Mouse (Mus musculus) testis, adult 2 months (tissue): ENCODE measurements around the gene Gatad2b. TPM values are rescaled to one million over a fixed set of nuclear protein-coding genes. Genes with fewer than 3 reads are reported as not detected.
A peak's percentile ranks its signal among the peaks of the same experiment; 100 is the strongest.

Experiments
- H3K27ac ChIP-seq: fragments of 200-500 bp; 2 replicates; pipeline ENCODE4 v1.5.1; 2012; ENCODE audit warnings: low read depth, low read length; ENCODE audit not compliant: control insufficient read depth, insufficient read depth
- H3K27me3 ChIP-seq: fragments of 200-500 bp; 2 replicates; pipeline ENCODE4 v1.6.1; 2012; ENCODE audit warnings: mild to moderate bottlenecking, low read length, moderate library complexity; ENCODE audit not compliant: control insufficient read depth, insufficient read depth
- H3K36me3 ChIP-seq: fragments of 200-500 bp; 2 replicates; pipeline ENCODE4 v1.6.1; 2012; ENCODE audit warnings: mild to moderate bottlenecking, low read length; ENCODE audit not compliant: control insufficient read depth, insufficient read depth
- H3K4me1 ChIP-seq: fragments of 200-500 bp; 2 replicates; pipeline ENCODE4 v1.6.1; 2012; ENCODE audit warnings: low read length; ENCODE audit not compliant: control insufficient read depth, insufficient read depth
- H3K4me3 ChIP-seq: fragments of 200-500 bp; 2 replicates; pipeline ENCODE4 v1.5.1; 2012; ENCODE audit warnings: low read depth, mild to moderate bottlenecking, low read length, moderate library complexity, mixed read lengths; ENCODE audit not compliant: control insufficient read depth
- CTCF ChIP-seq: fragments of 200-500 bp; IDR thresholded peaks from 2 replicates; pipeline ENCODE4 v1.5.1; 2012; ENCODE audit warnings: low read depth, mild to moderate bottlenecking, inconsistent platforms, low read length, moderate library complexity; ENCODE audit not compliant: control insufficient read depth, insufficient read depth, insufficient replicate concordance
- POLR2A ChIP-seq: fragments of 200-500 bp; IDR thresholded peaks from 2 replicates; pipeline ENCODE4 v1.6.1; 2012; ENCODE audit warnings: low read depth, mild to moderate bottlenecking, inconsistent platforms, low read length, moderate library complexity; ENCODE audit not compliant: control insufficient read depth
- polyA plus RNA-seq: library from polyadenylated mRNA; depleted of rRNA; stranded (reverse); fragments of >200 nt; gene quantifications from 2 replicates; pipeline ENCODE4 v1.2.3, GENCODE M21; 2012

The Gatad2b gene
- polyA plus RNA-seq, 1 experiment, result 34.5 TPM

DNA sequence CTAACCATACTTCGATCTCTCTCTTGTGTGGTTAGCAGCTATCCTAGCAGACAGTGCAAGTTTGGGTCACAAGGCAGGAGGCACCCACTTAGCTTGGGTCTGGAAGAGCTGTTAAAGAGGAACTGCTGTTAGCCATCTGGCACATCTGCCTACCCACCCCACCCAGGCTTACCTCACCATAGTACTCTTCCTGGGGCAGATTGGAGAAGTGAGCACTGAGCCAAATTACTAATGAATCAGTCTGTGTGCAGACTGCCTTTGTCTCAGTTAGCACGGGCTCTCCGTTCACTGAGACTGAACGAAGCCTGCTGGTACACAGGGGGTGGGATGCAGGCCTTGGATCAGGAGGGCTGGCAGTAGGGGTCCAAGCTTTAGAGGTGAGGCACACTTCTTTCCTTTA is 90.7 kb downstream of the Gatad2b start:
- no peak overlapping the region for H3K27ac ChIP-seq
- H3K27me3 ChIP-seq, result no peaks in the 10 kb centered on the region
- TF ChIP-seq POLR2A (no peak), CTCF (no peak)
- no peaks in the 10 kb centered on the region for H3K36me3 ChIP-seq
- H3K4me3 ChIP-seq, result no peak overlapping the region
- H3K4me1 ChIP-seq, result peaks cover 10% of the 10 kb centered on the region

DNA sequence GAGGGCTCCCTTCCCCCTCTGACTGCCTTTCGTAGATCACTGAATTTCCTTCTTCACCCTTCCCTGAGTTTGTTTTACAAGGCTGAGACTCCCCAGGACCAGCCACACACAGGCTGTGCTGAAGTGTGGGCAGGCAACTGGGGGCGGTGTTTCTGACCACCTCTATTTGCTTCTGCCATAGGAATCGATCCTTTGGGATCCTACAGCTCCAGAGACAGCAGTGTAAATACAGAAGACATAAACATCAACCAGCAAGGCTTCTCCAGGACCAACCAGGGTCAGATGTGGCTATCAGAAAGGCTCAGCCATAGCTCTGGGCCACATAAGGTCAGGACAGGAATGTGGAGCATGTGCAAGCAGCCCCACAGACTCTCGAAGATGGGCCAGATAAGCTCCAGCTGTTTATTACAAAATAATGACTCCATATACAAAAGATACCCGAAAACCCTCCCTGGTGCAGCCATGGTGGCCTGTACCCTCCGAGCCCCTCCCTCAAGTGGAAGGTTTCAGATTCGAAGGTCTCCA is 91.9 kb downstream of the Gatad2b start:
- H3K27ac ChIP-seq, result no peak overlapping the region
- H3K4me1 ChIP-seq, result peaks cover 16% of the 10 kb centered on the region
- no peaks in the 10 kb centered on the region for H3K36me3 ChIP-seq
- H3K27me3 ChIP-seq, result no peaks in the 10 kb centered on the region
- TF ChIP-seq CTCF, result no peak
- TF ChIP-seq POLR2A, result no peak
- no peak overlapping the region for H3K4me3 ChIP-seq

GRCm38 (mm10) chr3:90386817-90387216 is 93.8 kb downstream of the Gatad2b start:
- Histone ChIP-seq H3K4me3 (no peak overlapping the region), H3K27ac (no peak overlapping the region), H3K36me3 (no peaks in the 10 kb centered on the region), H3K4me1 (peaks cover 19% of the 10 kb centered on the region), H3K27me3 (no peaks in the 10 kb centered on the region)
- TF ChIP-seq CTCF (no peak), POLR2A (no peak)

GRCm38 (mm10) chr3:90387483-90387882 is 94.5 kb downstream of the Gatad2b start:
- peak; percentile 15; the same call in 1 of the 2 replicates for TF ChIP-seq POLR2A
- no peak for TF ChIP-seq CTCF
- peaks cover 19% of the 10 kb centered on the region for H3K4me1 ChIP-seq

DNA sequence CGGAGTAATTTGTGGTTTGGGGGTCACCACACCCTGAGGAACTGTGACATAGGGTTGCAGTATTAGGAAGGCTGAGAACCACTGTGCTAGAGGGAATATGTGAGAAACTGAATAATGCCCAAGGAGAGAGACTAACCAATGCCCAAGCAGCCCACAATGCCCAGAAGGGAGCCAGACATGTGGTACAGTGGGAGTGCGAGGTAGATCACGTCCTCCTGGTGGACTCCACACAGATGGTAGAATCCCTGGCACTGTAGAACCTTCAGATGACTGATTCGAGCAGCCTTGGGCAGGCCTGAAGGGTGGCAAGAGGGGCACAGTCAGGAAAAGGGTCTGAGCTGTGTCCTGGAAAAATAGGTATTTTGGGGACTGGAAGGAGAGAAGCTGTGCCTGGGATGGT is 95.2 kb downstream of the Gatad2b start:
- no peak for TF ChIP-seq CTCF
- no peak for TF ChIP-seq POLR2A
- Histone ChIP-seq H3K4me3 (peak overlapping the region; percentile 3; the same call in 1 of the 2 replicates), H3K27ac (no peak overlapping the region; the same call in 1 of the 2 replicates), H3K36me3 (no peaks in the 10 kb centered on the region), H3K4me1 (peaks cover 19% of the 10 kb centered on the region), H3K27me3 (no peaks in the 10 kb centered on the region)

More at GRCm38 (mm10) chr3:90387483-90387882, 94.5 kb downstream of the Gatad2b start:
- H3K27ac ChIP-seq, result peak overlapping the region; percentile 41; the same call in 1 of the 2 replicates
- no peaks in the 10 kb centered on the region for H3K36me3 ChIP-seq
- no peak overlapping the region for H3K4me3 ChIP-seq
- no peaks in the 10 kb centered on the region for H3K27me3 ChIP-seq

DNA sequence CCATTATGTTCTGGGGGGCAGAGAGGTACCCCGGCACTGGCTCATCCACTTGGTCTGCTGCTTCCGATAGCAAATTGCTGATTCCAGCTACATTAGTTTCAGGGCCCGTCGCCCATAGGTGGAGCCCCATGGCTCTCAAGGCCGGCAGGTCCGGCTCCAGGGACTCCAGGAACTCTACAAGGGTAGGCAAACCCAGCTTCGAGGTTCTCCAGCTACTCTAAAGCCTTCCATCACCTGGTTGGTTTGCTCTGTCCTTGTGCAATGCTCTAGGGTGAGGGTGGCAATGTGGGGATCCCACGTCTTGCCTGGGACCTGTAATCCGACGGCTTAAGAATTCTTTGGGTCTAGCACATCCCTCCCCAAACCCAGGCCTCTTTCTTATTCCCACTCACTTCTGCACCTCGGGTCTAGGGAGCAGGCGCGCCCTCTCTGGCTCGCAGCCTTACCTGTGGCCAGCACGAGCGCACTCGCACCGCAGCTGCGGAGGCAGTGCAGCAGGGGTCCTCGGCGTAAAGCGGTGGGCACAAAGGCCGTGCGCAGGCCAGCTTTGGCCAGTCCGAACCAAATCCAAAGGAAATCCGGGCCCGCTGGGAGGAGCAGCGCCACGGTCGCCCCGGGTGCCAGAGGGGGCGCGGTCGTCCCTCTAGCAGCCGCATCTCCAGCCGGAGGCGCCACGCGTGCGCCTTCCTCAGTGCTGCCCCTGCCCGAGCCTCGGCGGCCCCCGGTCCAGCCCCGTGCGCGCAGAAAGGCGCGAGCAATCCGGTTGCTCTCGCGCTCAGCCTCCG is 95.9 kb downstream of the Gatad2b start:
- H3K4me1 ChIP-seq, result peaks cover 19% of the 10 kb centered on the region
- TF ChIP-seq POLR2A (no peak; the same call in 1 of the 2 replicates), CTCF (0 out of 2 replicates have a peak, but pooled peaks have one; percentile 0)
- peak overlapping the region; percentile 73 for H3K27ac ChIP-seq
- no peaks in the 10 kb centered on the region for H3K36me3 ChIP-seq
- peak overlapping the region; percentile 80 for H3K4me3 ChIP-seq
- no peaks in the 10 kb centered on the region for H3K27me3 ChIP-seq

DNA sequence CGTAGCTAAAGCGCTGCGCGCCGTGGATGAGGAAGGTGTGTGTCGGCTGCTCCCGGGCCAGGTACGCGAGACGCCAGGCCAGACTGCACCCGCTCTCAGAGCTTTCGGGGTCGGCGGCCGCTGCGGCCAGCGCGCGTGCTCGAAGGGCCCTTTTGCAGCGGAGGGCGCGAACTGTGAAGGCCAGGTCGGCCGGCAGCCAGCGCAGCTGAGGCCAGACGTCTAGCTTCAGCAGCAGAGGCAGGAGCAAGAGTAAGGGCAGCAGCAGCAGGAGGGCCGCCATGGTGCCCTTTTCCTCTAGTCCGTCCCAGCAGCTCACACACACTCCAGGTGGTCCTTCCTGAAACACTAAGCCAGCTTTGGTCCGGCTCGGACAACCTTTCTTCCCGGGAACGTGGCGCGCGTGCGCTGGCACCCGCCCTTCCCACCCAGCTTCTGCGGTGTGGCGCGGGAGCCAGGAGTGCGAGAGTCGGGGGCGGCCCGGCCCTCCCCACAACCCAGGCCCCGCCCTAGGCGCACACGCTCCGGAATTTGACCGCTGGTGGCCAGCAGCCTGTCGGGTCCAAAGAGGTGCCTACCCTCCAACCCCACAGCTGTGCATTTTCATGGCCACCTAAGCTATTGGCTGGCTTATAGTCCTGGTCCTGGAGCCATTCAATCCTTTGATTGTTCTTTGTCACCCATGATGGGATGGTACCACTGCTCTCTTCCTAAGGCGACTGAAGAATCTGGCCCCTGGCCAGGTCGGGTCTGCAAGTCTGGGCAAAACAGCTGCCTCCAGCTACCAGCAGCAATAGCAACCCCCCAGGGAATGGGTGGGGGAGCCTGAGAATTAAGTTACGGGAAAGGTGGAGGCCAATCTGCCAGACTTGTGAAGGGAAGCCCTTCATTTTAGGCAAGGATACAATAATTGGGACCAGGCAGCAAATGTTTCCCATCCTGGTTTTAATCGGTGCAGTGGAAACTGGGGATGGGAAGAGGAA is 96.8 kb downstream of the Gatad2b start, which contains the start of gene Slc27a3:
Slc27a3 (minus strand) TSS at position 428 of the 980 bp plus-strand sequence.
- Histone ChIP-seq H3K27ac (peak within 1 kb of the TSS; percentile 73), H3K27me3 (no peaks in the 10 kb centered on the region), H3K36me3 (no peaks in the 10 kb centered on the region), H3K4me3 (peak within 1 kb of the TSS; percentile 80), H3K4me1 (peaks cover 19% of the 10 kb centered on the region)
- TF ChIP-seq POLR2A (no peak), CTCF (no peak)
